Mouse (Mus musculus) frontal cortex, adult 2 months (tissue): ENCODE data around the gene Dhdh. TPM values are rescaled to one million over a fixed set of nuclear protein-coding genes. Genes with fewer than 3 reads are reported as not detected.
"Not testable (repeated sequence)": the region's sequence is repeated elsewhere in the genome, so short reads cannot be mapped to it uniquely, and the experiment has no call there.

Experiments
- DNase-seq, 2 experiments: peaks; one replicate each; pipeline ENCODE4 v3.0.0; 2022; ENCODE audit warnings: low spot score in 1 of 2; ENCODE audit errors: extremely low spot score in 1 of 2
- polyA plus RNA-seq: library from polyadenylated mRNA; depleted of rRNA; stranded (reverse); fragments of >200 nt; gene quantifications from 2 replicates; pipeline ENCODE4 v1.2.3, GENCODE M21; 2012

Dhdh gene
- polyA plus RNA-seq, 1 experiment: 8.8 TPM

GRCm38 (mm10) chr7:45509912-45510787 lies 21.5 kb upstream of the Dhdh start, which contains the start of gene Nucb1:
Nucb1 (minus strand) TSS chr7:45510406.
- DNase-seq: peak; percentile 85 to 90

GRCm38 (mm10) chr7:45509181-45509882 lies 20.7 kb upstream of the Dhdh start:
- DNase-seq: no peak

- DNase-seq: no peak
Measured at GRCm38 (mm10) chr7:45508561-45508960, 20.0 kb upstream of the Dhdh start.

DNA sequence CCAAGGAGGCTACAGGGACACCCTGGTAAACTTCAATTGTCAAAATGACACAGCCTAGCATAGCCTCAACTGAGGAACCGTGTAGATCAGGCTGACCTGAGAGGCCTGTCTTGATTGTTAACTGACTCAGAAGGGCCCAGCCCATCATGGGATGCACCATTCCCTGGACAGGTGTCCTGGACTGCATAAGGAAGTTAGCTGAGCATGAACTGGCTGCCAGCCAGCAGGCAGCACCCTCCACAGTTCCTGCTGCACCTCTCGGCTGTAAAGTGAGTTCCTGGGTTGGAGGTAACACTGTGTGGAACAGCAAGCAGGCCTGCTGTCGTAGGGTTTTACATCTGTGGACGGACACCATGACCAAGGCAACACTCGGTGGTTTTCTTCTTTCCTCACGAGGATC lies 19.0 kb upstream of the Dhdh start:
- DNase-seq: no peak

- no peak for DNase-seq
Measured at GRCm38 (mm10) chr7:45498427-45498826, 9.8 kb upstream of the Dhdh start.

GRCm38 (mm10) chr7:45494548-45494947 lies 5.9 kb upstream of the Dhdh start:
- no peak for DNase-seq

- no peak for DNase-seq
Measured at GRCm38 (mm10) chr7:45492951-45493350, 4.3 kb upstream of the Dhdh start.

- no peak for DNase-seq
Measured at GRCm38 (mm10) chr7:45492225-45492844, 3.7 kb upstream of the Dhdh start.

- no peak for DNase-seq
Measured at GRCm38 (mm10) chr7:45491264-45491663, 2.7 kb upstream of the Dhdh start.

GRCm38 (mm10) chr7:45490822-45491221 lies 2.2 kb upstream of the Dhdh start:
- peak in 1 of 2 experiments; percentile 47 for DNase-seq

DNA sequence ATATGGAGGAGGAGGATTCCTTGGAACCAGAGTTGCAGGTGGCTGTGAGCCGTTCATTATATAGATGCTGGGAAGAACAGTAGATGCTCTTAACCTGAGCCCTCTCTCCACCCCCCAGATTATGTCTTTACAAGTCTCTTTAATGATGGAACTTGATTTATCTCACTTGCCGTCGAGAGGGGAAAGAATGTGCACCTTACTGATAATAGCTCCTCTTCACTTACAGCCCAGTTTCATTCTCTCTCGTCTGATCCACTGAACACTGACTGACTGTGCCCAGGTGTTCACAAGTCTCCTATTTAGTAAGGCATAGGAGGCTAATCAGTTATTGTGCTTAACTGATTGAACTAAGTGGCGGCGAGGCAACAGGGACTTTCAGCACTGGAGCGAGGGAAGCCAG lies 973 bp upstream of the Dhdh start:
- no peak for DNase-seq

DNA sequence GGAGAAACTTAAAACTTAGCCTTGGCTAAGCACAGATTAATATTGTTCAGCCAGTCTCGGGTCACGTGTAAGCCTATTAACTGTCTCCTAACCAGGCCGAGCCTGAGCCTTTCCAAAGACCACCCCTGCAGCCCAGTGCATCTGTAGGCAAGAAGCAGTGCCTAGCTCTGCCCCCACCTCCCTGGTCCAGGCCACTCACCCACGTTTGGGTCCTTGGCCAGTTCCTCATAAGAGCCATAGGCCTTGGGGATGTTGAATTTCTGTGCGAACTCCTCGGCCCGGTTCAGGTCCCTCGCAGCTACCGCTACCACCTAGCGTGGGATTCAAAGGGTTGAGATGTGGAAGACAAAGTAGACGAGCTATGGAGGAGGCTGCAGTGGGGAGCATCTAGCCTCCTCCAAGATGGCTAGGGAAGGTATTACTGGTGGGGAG lies 728 bp downstream of the Dhdh start:
- DNase-seq: no peak

GRCm38 (mm10) chr7:45486761-45487415 lies 1.7 kb downstream of the Dhdh start, which contains the start of gene Gm45808:
Gm45808 (minus strand) TSS chr7:45486811.
- DNase-seq: no peak

GRCm38 (mm10) chr7:45486158-45486557 lies 2.4 kb downstream of the Dhdh start:
- no peak for DNase-seq

DNA sequence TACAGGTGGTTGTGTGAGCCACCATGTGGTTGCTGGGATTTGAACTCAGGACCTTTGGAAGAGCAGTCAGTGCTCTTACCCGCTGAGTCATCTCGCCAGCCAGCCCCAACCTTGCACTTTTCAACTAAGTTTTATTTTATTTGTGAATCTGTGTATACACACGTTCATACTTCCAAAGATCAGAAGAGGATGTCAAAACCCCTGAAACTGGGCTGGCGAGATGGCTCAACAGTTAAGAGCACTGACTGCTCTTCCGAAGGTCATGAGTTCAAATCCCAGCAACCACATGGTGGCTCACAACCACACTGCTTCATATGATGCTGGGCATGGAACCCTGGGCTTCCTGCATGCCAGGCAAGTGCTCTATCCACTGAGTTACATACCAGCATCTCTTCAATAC lies 3.6 kb downstream of the Dhdh start:
- DNase-seq: not testable (repeated sequence)

- DNase-seq: no peak
Measured at GRCm38 (mm10) chr7:45482166-45482565, 6.4 kb downstream of the Dhdh start.

- DNase-seq: peak; percentile 59 to 77
Measured at GRCm38 (mm10) chr7:45481374-45481927, 7.2 kb downstream of the Dhdh start, which contains the start of gene Tulp2. Tulp2 (plus strand) TSS chr7:45481877.

DNA sequence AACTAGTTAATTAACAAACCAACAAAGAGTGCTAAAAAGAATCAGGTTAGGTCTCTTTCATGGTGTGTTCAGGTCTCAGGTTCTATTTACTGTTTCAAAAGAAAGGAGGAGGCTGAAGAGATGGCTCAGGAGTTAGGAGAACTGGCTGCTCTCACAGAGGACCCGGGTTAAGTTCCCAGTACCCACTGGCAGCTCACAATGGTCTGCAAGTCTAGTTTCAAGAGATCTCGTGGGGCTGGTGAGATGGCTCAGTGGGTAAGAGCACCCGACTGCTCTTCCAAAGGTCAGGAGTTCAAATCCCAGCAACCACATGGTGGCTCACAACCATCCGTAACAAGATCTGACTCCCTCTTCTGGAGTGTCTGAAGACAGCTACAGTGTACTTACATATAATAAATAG lies 8.3 kb downstream of the Dhdh start:
- not testable (repeated sequence) for DNase-seq

- no peak for DNase-seq
Measured at GRCm38 (mm10) chr7:45478774-45479173, 9.8 kb downstream of the Dhdh start.

DNA sequence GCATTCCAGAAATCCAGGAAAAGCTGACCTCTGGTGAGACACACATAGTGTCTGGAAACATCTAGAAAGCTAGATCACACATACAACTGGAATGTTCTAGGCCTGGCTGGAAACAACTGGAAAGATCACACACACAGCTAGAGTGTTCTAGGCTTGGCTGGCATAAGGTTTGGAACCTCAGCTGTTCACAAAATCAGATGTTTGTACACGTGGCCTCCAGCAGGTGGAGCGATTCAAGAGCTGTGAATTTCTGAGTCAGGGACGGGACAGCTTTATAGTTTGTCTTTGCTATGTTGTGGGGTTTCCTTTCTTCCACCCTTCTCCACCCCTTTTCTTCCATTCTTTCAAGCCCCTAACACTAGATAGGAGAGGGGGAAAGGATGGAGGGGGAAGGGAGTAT lies 11.6 kb downstream of the Dhdh start:
- DNase-seq: peak in 1 of 2 experiments; percentile 72
